Mouse (Mus musculus) CD4-positive, CD25-positive, alpha-beta regulatory T cell, adult 9 weeks (primary cell): Measurements from ENCODE around the gene H2-M1. TPM values are rescaled to one million over a fixed set of nuclear protein-coding genes. Genes with fewer than 3 reads are reported as not detected.

ENCODE experiments used
- polyA plus RNA-seq: library from polyadenylated mRNA; unstranded; fragments of 100-300 nt; shearing (Covaris generic); gene quantifications from one replicate; pipeline ENCODE4 v1.2.1, GENCODE M21; 2017

Gene H2-M1
- not detected for polyA plus RNA-seq

GRCm38 (mm10) chr17:36672119-36672518 lies at the start of gene H2-M1:
H2-M1 (minus strand) TSS chr17:36672219.

GRCm38 (mm10) chr17:36642566-36642965 lies 29.5 kb downstream of the H2-M1 start, which contains the start of gene H2-M9:
H2-M9 (minus strand) TSS chr17:36642666.

Other genes with a start within 250 kb of the H2-M1 start
- gene H2-M10.4, start 209.9 kb downstream of the H2-M1 start, polyA plus RNA-seq = not detected
- gene H2-M11, start 125.1 kb downstream of the H2-M1 start, polyA plus RNA-seq = not detected
- gene H2-M9, start 29.6 kb downstream of the H2-M1 start, polyA plus RNA-seq = not detected
- not detected for gene H2-M10.5, start 100.7 kb upstream of the H2-M1 start, polyA plus RNA-seq
- not detected for gene H2-M10.6, start 140.0 kb upstream of the H2-M1 start, polyA plus RNA-seq
- 178 TPM for gene Trim26, start 164.9 kb upstream of the H2-M1 start, polyA plus RNA-seq
- gene Trim15, start 195.0 kb upstream of the H2-M1 start, polyA plus RNA-seq = 0.31 TPM
- not detected for gene Trim10, start 197.4 kb upstream of the H2-M1 start, polyA plus RNA-seq
- gene Trim40, start 217.9 kb upstream of the H2-M1 start, polyA plus RNA-seq = not detected
- gene Trim31, start 225.9 kb upstream of the H2-M1 start, polyA plus RNA-seq = not detected